Mouse (Mus musculus): ENCODE measurements at regions not wholly inside any gene's neighbourhood (a gene's known extent, or its start where the extent isn't known, plus 50 kb on each side); places are given as distances from the start of the nearest gene placed in this dataset.
A peak's percentile ranks its signal among the peaks of the same experiment; 100 is the strongest.

DNA sequence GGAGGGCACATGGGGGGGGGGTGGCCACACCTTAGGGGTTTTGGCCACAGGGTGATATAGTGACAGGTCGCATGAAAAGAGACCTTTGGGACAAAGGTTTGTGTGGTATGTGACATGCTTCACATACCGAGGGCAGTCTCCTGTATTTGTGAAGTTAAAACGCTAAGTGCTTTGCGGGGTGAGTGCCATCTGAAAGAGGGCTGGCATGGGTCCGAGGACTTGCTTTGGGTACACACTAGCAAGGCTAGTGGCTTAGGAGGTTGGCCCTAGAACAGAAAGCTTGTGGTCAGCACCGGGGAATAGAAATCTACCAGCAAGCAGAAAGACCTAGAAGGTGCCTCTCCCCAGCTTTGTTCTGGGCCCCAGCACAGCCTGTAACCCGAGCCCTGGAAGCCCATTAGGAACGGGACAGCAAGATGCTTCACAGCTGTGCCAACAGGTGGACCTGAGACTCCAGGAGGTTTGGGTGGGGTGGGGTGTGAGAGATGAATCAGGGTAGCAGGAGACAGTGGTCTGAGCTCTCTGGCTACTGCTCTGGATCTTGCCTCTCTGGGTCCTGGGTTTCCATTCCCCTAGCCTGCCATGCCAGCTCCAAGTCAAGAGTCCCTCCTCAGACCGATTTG, 107.0 kb upstream of the Irx3 start:
- no peak for TF ChIP-seq POLR2A (IDR thresholded peaks at IDR 0.05; ENCODE audit: insufficient read length, low read depth)
- no peak for TF ChIP-seq MAX (IDR thresholded peaks at IDR 0.05; ENCODE audit: low read depth)
- no peak for TF ChIP-seq SRF (IDR thresholded peaks at IDR 0.05; ENCODE audit: control insufficient read depth, insufficient read length, low read depth)
- no peak for TF ChIP-seq E2F4 (IDR thresholded peaks at IDR 0.05; ENCODE audit: insufficient read depth)
- TF ChIP-seq CEBPB (IDR thresholded peaks at IDR 0.05; ENCODE audit: insufficient read depth, poor library complexity, severe bottlenecking), result no peak
- TF ChIP-seq POLR2AphosphoS2 (IDR thresholded peaks at IDR 0.05; ENCODE audit: insufficient read length, low read depth), result no peak
- peak; percentile 67 to 95 (median 88) for TF ChIP-seq MYOG (IDR thresholded peaks at IDR 0.05; ENCODE audit: control insufficient read depth in 1 of 3, insufficient read depth in 1 of 3, insufficient read length in 2 of 3, low read depth in 2 of 3)
- peak in 2 of 3 experiments; percentile 91 to 97 for TF ChIP-seq MYOD1 (IDR thresholded peaks at IDR 0.05; ENCODE audit: control insufficient read depth in 1 of 3, insufficient read length in 2 of 3, low read depth in 2 of 3)
- peak; percentile 93 for TF ChIP-seq TCF12 (IDR thresholded peaks at IDR 0.05; ENCODE audit: insufficient read depth, poor library complexity, severe bottlenecking)
- no peak for TF ChIP-seq USF1 (IDR thresholded peaks at IDR 0.05; ENCODE audit: low read depth)
- TF ChIP-seq TCF3 (IDR thresholded peaks at IDR 0.05; ENCODE audit: insufficient read length, low read depth), result peak; percentile 79
- no peak for TF ChIP-seq REST (IDR thresholded peaks at IDR 0.05; ENCODE audit: insufficient read depth, insufficient read length)
